Mouse (Mus musculus): ENCODE measurements at regions not wholly inside any gene's neighbourhood (a gene's known extent, or its start where the extent isn't known, plus 50 kb on each side); places are given as distances from the start of the nearest gene placed in this dataset.

- Histone ChIP-seq H3K27ac (no peak overlapping the region), H3K4me3 (no peak overlapping the region)
- intact Hi-C loops (cut with DNase I) = no loop called here
- TF ChIP-seq CTCF (IDR thresholded peaks at IDR 0.05) = no peak
- no peak for DNase-seq
Measured at GRCm38 (mm10) chr1:129219098-129219497, 54.0 kb upstream of the Thsd7b start.

DNA sequence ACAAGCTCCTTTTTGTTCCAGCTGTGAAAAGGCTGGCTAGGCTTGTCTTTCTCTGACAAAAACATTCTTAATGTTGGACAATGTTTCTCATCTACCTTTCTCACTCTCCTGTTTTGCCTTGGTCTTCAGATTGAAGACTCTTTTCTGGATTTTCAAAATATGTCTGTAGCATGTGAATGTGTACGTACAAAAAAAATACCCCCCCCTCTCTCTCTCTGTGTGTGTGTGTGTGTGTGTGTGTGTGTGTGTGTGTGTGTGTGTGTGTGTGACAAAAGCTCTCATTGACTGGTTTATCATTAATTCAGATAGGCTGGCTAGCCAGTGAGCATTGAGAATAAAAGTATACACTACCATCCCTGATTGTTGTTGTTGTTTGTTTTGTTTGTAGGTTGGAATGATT, 64.3 kb upstream of the Thsd7b start:
- H3K27ac ChIP-seq = no peak overlapping the region
- intact Hi-C loops (cut with DNase I) = no loop called here
- no peak for TF ChIP-seq CTCF (IDR thresholded peaks at IDR 0.05)
- DNase-seq = no peak
- H3K4me3 ChIP-seq = no peak overlapping the region

GRCm38 (mm10) chr1:129208406-129208805, 64.7 kb upstream of the Thsd7b start:
- intact Hi-C loops (cut with DNase I) = no loop called here
- no peak for TF ChIP-seq CTCF (IDR thresholded peaks at IDR 0.05)
- H3K27ac ChIP-seq = no peak overlapping the region
- H3K4me3 ChIP-seq = no peak overlapping the region
- no peak for DNase-seq

GRCm38 (mm10) chr1:129207674-129208073, 65.4 kb upstream of the Thsd7b start:
- intact Hi-C loops (cut with DNase I) = no loop called here
- no peak overlapping the region for H3K4me3 ChIP-seq
- DNase-seq = no peak
- no peak overlapping the region for H3K27ac ChIP-seq
- no peak for TF ChIP-seq CTCF (IDR thresholded peaks at IDR 0.05)

- H3K27ac ChIP-seq = no peak overlapping the region
- no peak for TF ChIP-seq CTCF (IDR thresholded peaks at IDR 0.05)
- no peak overlapping the region for H3K4me3 ChIP-seq
- intact Hi-C loops (cut with DNase I) = no loop called here
- DNase-seq = no peak
Measured at GRCm38 (mm10) chr1:129180174-129180759, 92.8 kb upstream of the Thsd7b start.

DNA sequence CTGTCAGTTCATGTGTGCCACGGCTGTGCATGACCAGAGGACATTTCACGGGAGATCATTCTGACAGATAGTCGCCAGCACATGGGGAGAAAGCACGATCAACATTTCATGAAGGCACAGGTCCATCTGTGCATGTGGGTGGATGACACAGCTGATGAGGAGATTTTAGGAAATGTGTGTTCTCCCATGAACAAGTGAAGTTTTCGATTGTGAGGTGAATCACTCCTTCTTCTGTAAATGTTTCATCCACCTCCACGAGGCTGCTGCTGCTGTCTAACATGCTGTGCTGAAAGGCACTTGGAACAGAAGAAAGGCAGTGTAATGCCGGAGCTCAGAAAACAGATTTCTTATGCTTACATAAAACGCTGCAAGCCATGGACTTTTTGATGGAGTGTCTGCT, 103.2 kb upstream of the Thsd7b start:
- no peak overlapping the region for H3K4me3 ChIP-seq
- no peak overlapping the region for H3K27ac ChIP-seq
- no peak for DNase-seq
- intact Hi-C loops (cut with DNase I) = no loop called here
- no peak for TF ChIP-seq CTCF (IDR thresholded peaks at IDR 0.05)

DNA sequence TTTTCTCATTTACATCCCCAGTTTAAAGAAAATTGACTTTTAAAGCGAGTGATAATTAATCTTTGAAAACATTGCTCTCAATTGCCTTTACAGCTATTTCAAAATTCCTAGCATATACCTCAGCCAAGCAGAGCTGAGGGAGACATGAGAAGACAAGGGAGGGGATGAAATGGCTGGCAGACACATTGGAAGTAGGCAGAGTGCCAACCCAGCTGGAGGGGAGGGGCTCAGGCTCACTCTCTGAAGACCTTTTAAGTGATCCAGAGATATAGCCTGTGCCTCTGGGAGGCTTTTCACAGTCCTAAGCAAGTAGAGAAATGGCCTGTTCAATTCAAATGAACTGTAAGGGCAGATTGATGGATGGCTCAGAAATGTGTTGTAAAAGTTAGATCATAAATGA, 122.5 kb upstream of the Thsd7b start:
- DNase-seq = no peak
- intact Hi-C loops (cut with DNase I) = no loop called here
- no peak for TF ChIP-seq CTCF (IDR thresholded peaks at IDR 0.05)
- Histone ChIP-seq H3K4me3 (no peak overlapping the region), H3K27ac (no peak overlapping the region)

DNA sequence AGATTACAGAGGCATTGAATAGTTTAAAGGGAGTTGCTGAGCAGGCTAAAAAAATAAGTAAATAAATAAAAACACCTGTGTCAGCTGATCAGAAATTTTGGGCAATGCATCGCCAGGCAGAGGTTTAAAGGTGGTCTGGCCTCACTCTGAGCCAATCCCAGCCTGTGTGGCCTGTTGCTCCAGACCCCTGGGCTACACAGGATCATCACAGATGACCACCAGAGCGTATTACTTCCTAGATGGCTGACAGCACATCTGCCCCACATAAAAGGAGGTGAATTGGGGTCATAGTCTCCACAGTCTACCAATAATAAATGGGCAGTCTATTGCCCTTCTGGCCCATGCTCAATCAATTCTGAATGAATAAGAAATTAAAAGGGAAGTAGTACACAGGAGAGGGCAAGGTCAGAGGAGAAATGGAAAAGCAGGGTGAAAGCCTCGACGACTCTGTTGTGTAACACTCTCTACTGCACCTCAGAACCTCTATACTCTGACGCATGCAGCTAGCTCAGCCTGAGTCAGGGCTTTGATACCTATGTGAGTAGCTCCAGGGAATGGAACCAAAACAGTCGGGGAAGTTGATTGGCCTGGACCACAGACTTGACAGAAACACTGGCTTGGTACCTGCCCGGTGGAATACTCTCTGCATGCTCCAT, 124.2 kb upstream of the Thsd7b start:
- no peak overlapping the region for H3K4me3 ChIP-seq
- intact Hi-C loops (cut with DNase I) = no loop called here
- TF ChIP-seq CTCF (IDR thresholded peaks at IDR 0.05) = no peak
- H3K27ac ChIP-seq = no peak overlapping the region
- DNase-seq = no peak

- no peak for DNase-seq
- H3K4me3 ChIP-seq = no peak overlapping the region
- H3K27ac ChIP-seq = no peak overlapping the region
- intact Hi-C loops (cut with DNase I) = no loop called here
- no peak for TF ChIP-seq CTCF (IDR thresholded peaks at IDR 0.05)
Measured at GRCm38 (mm10) chr1:129146395-129147094, 126.6 kb upstream of the Thsd7b start.

- Histone ChIP-seq H3K4me3 (no peak overlapping the region), H3K27ac (no peak overlapping the region)
- intact Hi-C loops (cut with DNase I) = no loop called here
- TF ChIP-seq CTCF (IDR thresholded peaks at IDR 0.05) = no peak
- no peak for DNase-seq
Measured at GRCm38 (mm10) chr1:129138783-129139182, 134.3 kb upstream of the Thsd7b start.

DNA sequence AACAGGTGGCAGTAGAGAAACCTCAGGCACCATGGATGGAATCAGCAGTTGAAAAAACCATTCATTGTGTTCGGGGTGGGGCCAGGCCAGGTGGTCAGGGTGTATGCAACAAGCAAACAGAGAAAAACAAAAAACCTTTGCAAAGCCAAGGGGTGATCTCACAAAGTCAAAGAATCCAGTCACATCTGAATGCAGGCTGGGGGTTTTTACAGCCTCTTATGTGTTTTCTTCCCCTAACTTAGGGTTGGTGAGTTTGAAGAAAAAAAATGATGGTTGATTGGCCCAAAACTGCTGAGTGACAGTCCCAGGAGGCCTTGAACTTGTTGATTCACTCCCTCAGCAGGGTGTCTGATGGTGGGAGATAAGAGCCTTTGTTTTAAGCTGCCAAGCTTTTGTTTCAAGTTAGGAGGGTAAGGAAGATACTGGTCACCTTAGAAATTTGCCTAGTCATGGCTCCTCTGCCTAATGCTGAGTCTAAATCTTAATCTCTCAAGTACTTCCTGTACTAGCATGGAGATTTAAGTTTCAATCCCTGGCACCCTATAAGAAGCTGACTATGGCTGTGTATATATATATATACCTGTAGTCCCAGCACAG, 166.0 kb upstream of the Thsd7b start:
- TF ChIP-seq CTCF (IDR thresholded peaks at IDR 0.05) = no peak
- intact Hi-C loops (cut with DNase I) = no loop called here
- no peak for DNase-seq
- Histone ChIP-seq H3K4me3 (no peak overlapping the region), H3K27ac (no peak overlapping the region)

GRCm38 (mm10) chr1:129100997-129101396, 172.1 kb upstream of the Thsd7b start:
- intact Hi-C loops (cut with DNase I) = no loop called here
- H3K27ac ChIP-seq = peak overlapping the region; percentile 74
- no peak overlapping the region for H3K4me3 ChIP-seq
- no peak for TF ChIP-seq CTCF (IDR thresholded peaks at IDR 0.05)
- DNase-seq = peak; percentile 25

- no peak overlapping the region for H3K4me3 ChIP-seq
- H3K27ac ChIP-seq = no peak overlapping the region
- TF ChIP-seq CTCF (IDR thresholded peaks at IDR 0.05) = peak; percentile 43
- no peak for DNase-seq
- intact Hi-C loops (cut with DNase I) = no loop called here
Measured at GRCm38 (mm10) chr1:129078274-129078673, 194.8 kb upstream of the Thsd7b start.
